Mouse (Mus musculus) kidney, postnatal 4 days (tissue): Measurements from ENCODE around the gene Ptpn13.

Experiments
- DNase-seq, 2 experiments: peaks; one replicate each; pipeline ENCODE4 v3.0.0; 2021; ENCODE audit warnings: mixed read lengths in 2 of 2

Gene Ptpn13

GRCm38 (mm10) chr5:103526668-103527436 lies 101.9 kb downstream of the Ptpn13 start:
- no peak for DNase-seq

- DNase-seq: no peak
Observed at GRCm38 (mm10) chr5:103527437-103527718, 102.4 kb downstream of the Ptpn13 start.

DNA sequence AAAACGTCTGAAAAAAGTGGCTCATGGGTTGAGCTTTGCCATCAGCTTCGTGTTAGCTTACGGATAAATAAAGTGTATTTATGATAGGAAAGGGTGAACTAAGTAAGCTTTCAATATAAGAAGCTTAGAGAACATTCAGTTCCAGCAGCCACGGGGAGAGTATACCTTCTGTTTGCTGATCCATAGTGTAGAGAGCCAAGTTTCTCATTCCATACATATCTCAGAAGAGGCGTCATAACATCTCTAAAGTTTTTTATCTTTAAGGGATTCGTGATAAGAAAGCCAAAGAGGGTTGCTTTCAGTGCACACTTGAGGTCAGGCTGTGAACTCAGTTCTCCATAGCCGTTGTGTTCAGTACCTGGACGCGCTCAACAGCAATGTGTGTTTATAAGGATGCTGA lies 105.2 kb downstream of the Ptpn13 start:
- DNase-seq: no peak

GRCm38 (mm10) chr5:103532841-103533390 lies 107.9 kb downstream of the Ptpn13 start:
- DNase-seq: peak in 1 of 2 experiments; percentile 36

DNA sequence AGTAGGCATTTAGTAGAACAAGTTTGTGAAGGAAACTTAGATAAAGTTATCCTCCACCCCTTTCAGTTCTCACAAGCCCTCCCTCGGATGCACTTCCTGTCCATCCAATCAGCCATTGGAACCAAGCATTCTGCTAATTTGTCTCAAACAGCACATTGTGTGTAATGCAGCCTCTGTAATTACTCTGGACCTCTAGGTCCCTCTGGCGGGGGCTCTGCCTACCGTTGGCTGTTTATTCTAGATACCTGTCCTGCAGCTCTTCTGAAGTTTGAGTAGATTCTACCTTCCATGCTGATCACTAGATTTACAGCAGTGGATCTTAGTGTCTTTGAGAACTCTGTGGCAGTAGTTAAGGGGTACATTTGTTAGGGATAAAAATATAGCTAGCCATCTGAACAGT lies 109.5 kb downstream of the Ptpn13 start:
- DNase-seq: peak; percentile 55 to 63

- DNase-seq: no peak
Observed at GRCm38 (mm10) chr5:103537429-103537828, 112.4 kb downstream of the Ptpn13 start.

GRCm38 (mm10) chr5:103540612-103541011 lies 115.6 kb downstream of the Ptpn13 start:
- no peak for DNase-seq

DNA sequence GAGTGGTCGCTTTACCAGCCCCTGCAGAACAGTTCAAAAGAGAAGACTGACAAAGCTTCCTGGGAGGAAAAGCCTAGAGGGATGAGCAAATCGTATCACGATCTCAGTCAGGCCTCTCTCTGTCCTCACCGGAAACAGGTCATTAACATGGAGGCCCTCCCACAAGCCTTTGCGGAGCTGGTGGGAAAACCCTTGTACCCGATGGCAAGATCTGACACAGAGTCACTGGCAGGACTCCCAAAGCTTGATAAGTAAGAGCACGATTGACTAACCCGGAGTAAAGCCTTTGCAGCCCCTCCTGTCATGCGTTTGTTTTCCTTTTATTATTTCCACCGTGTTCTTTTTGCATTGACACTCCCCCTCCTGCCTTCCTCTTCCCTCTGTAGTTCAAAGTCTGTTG lies 116.1 kb downstream of the Ptpn13 start:
- no peak for DNase-seq

DNA sequence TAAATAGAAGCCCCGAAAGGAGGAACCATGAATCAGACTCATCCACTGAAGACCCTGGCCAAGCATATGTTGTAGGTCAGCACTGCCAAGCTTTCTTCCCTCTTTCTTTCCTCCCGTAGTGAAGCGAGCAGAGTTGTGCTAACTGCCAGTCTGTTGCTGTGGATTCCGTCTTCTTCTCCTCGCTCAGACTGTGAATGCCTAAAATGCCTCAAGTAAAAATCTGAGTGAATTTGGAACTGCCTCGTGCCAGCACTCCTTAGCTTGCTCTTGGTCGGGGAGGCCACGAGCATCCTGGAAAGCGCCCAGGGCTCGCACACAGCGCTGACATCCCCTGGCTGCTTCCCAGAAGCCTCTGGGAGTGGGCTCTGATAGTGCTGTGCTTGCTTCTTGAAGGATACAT lies 116.5 kb downstream of the Ptpn13 start:
- DNase-seq: no peak

- no peak for DNase-seq
Observed at GRCm38 (mm10) chr5:103545381-103546000, 120.5 kb downstream of the Ptpn13 start.

GRCm38 (mm10) chr5:103554769-103555168 lies 129.8 kb downstream of the Ptpn13 start:
- DNase-seq: no peak

DNA sequence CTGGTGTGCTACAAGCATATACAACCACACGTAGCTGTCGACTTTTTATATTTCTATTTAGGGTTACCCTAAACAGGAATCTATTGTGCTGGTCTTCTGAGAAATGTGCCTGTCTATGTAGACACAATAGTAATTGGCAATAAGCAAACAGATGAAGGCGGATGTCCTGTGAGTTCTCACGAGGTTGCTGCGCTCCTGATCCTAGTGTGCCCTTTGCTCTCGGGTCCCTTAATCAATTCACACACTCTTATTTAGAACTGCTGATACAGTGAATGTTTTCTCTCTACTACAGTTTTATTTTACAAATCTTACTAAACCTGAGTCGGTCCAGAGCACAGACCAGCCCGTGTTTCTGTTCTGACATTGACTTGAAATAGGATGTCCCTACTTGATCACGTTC lies 135.6 kb downstream of the Ptpn13 start:
- no peak for DNase-seq

- DNase-seq: no peak
Observed at GRCm38 (mm10) chr5:103568034-103568433, 143.0 kb downstream of the Ptpn13 start.

GRCm38 (mm10) chr5:103569446-103569845 lies 144.5 kb downstream of the Ptpn13 start:
- DNase-seq: no peak

DNA sequence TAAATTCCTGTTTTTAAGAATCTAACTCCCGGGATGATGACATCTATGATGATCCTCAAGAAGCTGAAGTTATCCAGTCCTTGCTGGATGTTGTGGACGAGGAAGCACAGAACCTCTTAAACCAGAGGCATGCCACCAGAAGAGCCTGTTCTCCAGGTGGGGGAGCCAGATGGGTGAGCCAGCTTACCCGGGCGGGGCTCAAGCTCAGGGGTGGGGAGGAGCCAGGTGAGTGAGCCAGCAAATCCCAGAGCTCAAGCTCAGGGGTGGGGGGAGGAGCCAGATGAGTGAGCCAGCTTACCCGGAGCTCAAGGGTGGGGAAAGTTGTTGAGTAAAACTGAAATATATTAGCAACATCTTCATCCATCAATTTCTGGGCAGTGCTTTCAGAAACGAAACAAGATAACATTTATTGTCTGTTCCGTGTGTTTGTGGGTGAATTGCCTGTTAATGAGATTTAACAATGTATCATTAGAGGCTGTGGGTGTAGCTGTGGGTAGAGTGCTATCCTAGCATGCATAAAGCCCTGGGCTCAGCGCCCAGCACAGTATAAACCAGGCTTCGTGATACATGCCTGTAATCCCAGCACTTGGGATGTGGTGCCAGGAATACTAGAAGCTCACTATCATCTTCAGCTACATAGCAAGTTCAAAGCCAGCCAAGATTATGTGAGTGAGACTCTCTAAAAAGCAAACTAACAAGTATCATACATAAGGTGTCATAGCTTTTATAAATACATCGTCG lies 154.9 kb downstream of the Ptpn13 start:
- DNase-seq: no peak

GRCm38 (mm10) chr5:103587219-103587618 lies 162.2 kb downstream of the Ptpn13 start:
- peak in 1 of 2 experiments; percentile 39 for DNase-seq

DNA sequence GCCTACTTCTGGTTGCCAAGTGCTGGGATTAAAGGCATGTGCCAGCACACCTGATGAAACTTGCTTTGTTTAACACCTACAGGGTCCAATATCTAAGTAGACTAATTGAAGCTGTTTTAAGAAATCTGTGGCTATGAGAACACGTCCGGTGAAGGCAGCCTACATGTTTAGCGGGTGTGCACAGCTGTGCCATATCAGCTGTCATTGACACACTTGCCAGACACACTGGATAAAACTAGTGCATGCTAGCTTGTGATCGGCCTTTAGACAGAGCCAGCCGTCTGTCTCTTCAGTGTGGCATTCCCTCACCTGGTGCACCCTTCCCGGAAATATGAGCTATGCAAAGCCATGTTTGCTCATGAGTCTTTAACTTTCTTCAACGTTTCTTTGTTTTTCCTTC lies 166.9 kb downstream of the Ptpn13 start:
- DNase-seq: peak; percentile 61 to 62

- DNase-seq: no peak
Observed at GRCm38 (mm10) chr5:103592706-103593105, 167.7 kb downstream of the Ptpn13 start.

DNA sequence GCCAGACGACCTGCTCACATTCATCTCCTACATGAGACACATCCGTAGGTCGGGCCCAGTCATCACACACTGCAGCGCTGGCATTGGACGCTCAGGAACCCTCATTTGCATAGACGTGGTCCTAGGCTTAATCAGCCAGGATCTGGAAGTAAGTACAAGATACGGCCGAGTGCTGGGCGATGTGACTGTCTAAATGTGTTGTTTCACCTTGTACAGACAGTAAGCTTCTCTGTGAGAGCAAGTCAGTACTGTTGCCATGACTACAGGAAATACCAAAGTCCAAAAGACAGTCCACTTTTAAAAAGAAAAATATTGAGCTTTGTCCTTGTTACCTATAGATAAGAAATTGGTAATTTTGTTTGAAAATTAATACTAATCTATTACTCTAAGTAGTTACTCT lies 168.6 kb downstream of the Ptpn13 start:
- no peak for DNase-seq

DNA sequence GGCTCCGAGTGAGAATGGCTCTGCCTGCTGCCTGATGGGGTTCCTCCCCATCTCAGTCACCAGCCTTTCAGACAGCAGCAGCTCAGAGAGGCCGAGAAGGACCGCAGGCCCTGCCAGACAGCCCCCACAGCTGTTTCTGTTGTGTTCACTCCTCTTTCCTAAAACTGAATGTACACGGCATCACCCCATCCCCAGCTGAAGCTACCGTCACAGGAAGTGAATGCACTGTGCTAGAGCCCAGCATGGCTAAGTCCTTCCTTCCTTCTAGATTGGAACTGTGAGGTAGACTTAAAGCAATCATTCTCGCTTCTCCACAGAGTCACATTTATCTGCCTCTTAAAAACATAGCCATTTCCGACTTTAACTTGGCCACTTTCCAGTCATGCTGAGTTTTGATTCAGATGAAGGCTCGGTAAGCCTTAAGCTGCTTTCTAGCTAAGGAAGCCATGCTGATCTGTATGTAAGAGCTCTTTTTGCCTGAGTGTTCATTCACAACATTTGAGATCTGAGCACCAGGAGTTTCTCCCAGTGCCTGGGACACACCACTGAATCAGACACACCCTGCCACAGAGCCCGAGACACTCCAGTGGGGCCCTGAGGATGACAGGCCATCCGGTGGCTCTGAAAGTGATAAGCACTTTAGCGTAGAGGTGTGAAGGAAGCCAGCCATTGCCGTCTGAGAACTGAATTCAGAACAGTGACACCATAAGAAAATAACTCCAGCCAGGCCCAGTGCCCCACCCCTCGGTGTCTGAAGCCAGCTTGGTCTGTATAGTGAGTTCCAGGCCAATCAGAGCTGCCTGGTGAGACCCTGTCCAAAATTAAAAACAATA lies 170.6 kb downstream of the Ptpn13 start:
- no peak for DNase-seq

- DNase-seq: no peak
Observed at GRCm38 (mm10) chr5:103596467-103597146, 171.6 kb downstream of the Ptpn13 start.

- DNase-seq: no peak
Observed at GRCm38 (mm10) chr5:103597604-103598003, 172.6 kb downstream of the Ptpn13 start.
